Mouse (Mus musculus): ENCODE measurements around the gene Zfp36.
A peak's percentile ranks its signal among the peaks of the same experiment; 100 is the strongest.
"Not testable (repeated sequence)": the region's sequence is repeated elsewhere in the genome, so short reads cannot be mapped to it uniquely, and the experiment has no call there.

The Zfp36 gene

GRCm38 (mm10) chr7:28380237-28381016, at the start of gene Zfp36:
Gene Zfp36, minus strand, starts transcription at chr7:28380253.
- no peak for DNase-seq (ENCODE audit: low read depth)

GRCm38 (mm10) chr7:28427738-28428137, 47.7 kb upstream of the Zfp36 start:
- DNase-seq (ENCODE audit: low read depth): no peak

GRCm38 (mm10) chr7:28423018-28423417, 43.0 kb upstream of the Zfp36 start:
- no peak for DNase-seq (ENCODE audit: low read depth)

GRCm38 (mm10) chr7:28419416-28419815, 39.4 kb upstream of the Zfp36 start:
- DNase-seq (ENCODE audit: low read depth): no peak

GRCm38 (mm10) chr7:28418096-28418670, 38.1 kb upstream of the Zfp36 start:
- DNase-seq (ENCODE audit: low read depth): peak; percentile 65

- DNase-seq (ENCODE audit: low read depth): no peak
Measured at GRCm38 (mm10) chr7:28417368-28417767, 37.3 kb upstream of the Zfp36 start.

GRCm38 (mm10) chr7:28412826-28413225, 32.8 kb upstream of the Zfp36 start:
- no peak for DNase-seq (ENCODE audit: low read depth)

GRCm38 (mm10) chr7:28410841-28411475, 30.9 kb upstream of the Zfp36 start:
- peak; percentile 34 for DNase-seq (ENCODE audit: low read depth)

- no peak for DNase-seq (ENCODE audit: low read depth)
Measured at GRCm38 (mm10) chr7:28401942-28402341, 21.9 kb upstream of the Zfp36 start.

GRCm38 (mm10) chr7:28401030-28401429, 21.0 kb upstream of the Zfp36 start:
- no peak for DNase-seq (ENCODE audit: low read depth)

- DNase-seq (ENCODE audit: low read depth): no peak
Measured at GRCm38 (mm10) chr7:28398696-28399340, 18.8 kb upstream of the Zfp36 start.

GRCm38 (mm10) chr7:28398000-28398399, 17.9 kb upstream of the Zfp36 start:
- no peak for DNase-seq (ENCODE audit: low read depth)

GRCm38 (mm10) chr7:28395425-28395824, 15.4 kb upstream of the Zfp36 start:
- DNase-seq (ENCODE audit: low read depth): no peak

GRCm38 (mm10) chr7:28393272-28393951, 13.4 kb upstream of the Zfp36 start:
- no peak for DNase-seq (ENCODE audit: low read depth)

GRCm38 (mm10) chr7:28392429-28393271, 12.6 kb upstream of the Zfp36 start, which contains the start of the genes Med29 and Paf1:
Gene Med29, minus strand, starts transcription at chr7:28392708.
Gene Paf1, plus strand, starts transcription at chr7:28392951.
- DNase-seq (ENCODE audit: low read depth): peak; percentile 100

- DNase-seq (ENCODE audit: low read depth): no peak
Measured at GRCm38 (mm10) chr7:28390331-28390730, 10.3 kb upstream of the Zfp36 start.

- not testable (repeated sequence) for DNase-seq (ENCODE audit: low read depth)
Measured at GRCm38 (mm10) chr7:28387384-28387783, 7.3 kb upstream of the Zfp36 start.

- not testable (repeated sequence) for DNase-seq (ENCODE audit: low read depth)
Measured at GRCm38 (mm10) chr7:28386877-28387276, 6.8 kb upstream of the Zfp36 start.

GRCm38 (mm10) chr7:28386462-28386861, 6.4 kb upstream of the Zfp36 start:
- peak; percentile 62 for DNase-seq (ENCODE audit: low read depth)

- no peak for DNase-seq (ENCODE audit: low read depth)
Measured at GRCm38 (mm10) chr7:28386007-28386406, 6.0 kb upstream of the Zfp36 start.

GRCm38 (mm10) chr7:28385196-28385595, 5.1 kb upstream of the Zfp36 start:
- DNase-seq (ENCODE audit: low read depth): no peak

Data from fibroblast of lung, adult 2 months (primary cell).